Mouse (Mus musculus) small intestine, adult 2 months (tissue): ENCODE data around the gene Dyrk2. TPM values are rescaled to one million over a fixed set of nuclear protein-coding genes. Genes with fewer than 3 reads are reported as not detected.

Experiments used
- H3K27ac ChIP-seq: fragments of 200-500 bp; 2 replicates; pipeline ENCODE4 v1.5.1; 2012; ENCODE audit warnings: low read depth, low read length, control low read depth, inconsistent platforms; ENCODE audit not compliant: insufficient read depth
- H3K27me3 ChIP-seq: fragments of 200-500 bp; 2 replicates; pipeline ENCODE4 v1.6.1; 2012; ENCODE audit warnings: mild to moderate bottlenecking, moderate library complexity, low read length, inconsistent platforms; ENCODE audit not compliant: control insufficient read depth, insufficient read depth
- H3K36me3 ChIP-seq: fragments of 200-500 bp; 2 replicates; pipeline ENCODE4 v1.6.1; 2012; ENCODE audit warnings: mild to moderate bottlenecking, low read length, control low read depth, inconsistent platforms; ENCODE audit not compliant: control insufficient read depth, insufficient read depth
- H3K4me1 ChIP-seq: fragments of 200-500 bp; 2 replicates; pipeline ENCODE4 v1.6.1; 2012; ENCODE audit warnings: low read length, inconsistent platforms, mixed read lengths; ENCODE audit not compliant: control insufficient read depth, insufficient read depth, insufficient read length
- H3K4me3 ChIP-seq: fragments of 200-500 bp; 2 replicates; pipeline ENCODE4 v1.5.1; 2012; ENCODE audit warnings: low read depth, mild to moderate bottlenecking, control low read depth, inconsistent platforms, low read length, moderate library complexity
- CTCF ChIP-seq: fragments of 200-500 bp; IDR thresholded peaks from 2 replicates; pipeline ENCODE4 v1.5.1; 2012; ENCODE audit warnings: low read depth, mild to moderate bottlenecking, control low read depth, inconsistent platforms, low read length, moderate library complexity, mixed read lengths; ENCODE audit not compliant: insufficient replicate concordance, insufficient read length; ENCODE audit errors: extremely low read depth
- POLR2A ChIP-seq: fragments of 200-500 bp; IDR thresholded peaks from 2 replicates; pipeline ENCODE4 v1.6.1; 2012; ENCODE audit warnings: low read depth, mild to moderate bottlenecking, control low read depth, inconsistent platforms, low read length, moderate library complexity
- WGBS: fragments of 180-500 bp; shearing (Covaris S2); methylation state at CpG from one replicate; pipeline ENCODE4 v1.1.7; 2018; 5-methylcytosine and 5-hydroxymethylcytosine counted together
- polyA plus RNA-seq: library from polyadenylated mRNA; depleted of rRNA; stranded (reverse); fragments of >200 nt; gene quantifications from 2 replicates; pipeline ENCODE4 v1.2.3, GENCODE M21; 2012

Gene Dyrk2
- polyA plus RNA-seq, 1 experiment, result 27.7 TPM

GRCm38 (mm10) chr10:118846991-118847545 lies 22.9 kb downstream of the Dyrk2 start:
- 25% methylated on average over 10 of the region's 10 CpGs for WGBS
- H3K4me3 ChIP-seq, result no peak overlapping the region
- no peaks in the 10 kb centered on the region for H3K27me3 ChIP-seq
- H3K4me1 ChIP-seq, result peaks cover 12% of the 10 kb centered on the region; the same call in 1 of the 2 replicates
- TF ChIP-seq POLR2A (no peak), CTCF (no peak)
- no peaks in the 10 kb centered on the region for H3K36me3 ChIP-seq
- no peak overlapping the region for H3K27ac ChIP-seq

GRCm38 (mm10) chr10:118840598-118840997 lies 29.4 kb downstream of the Dyrk2 start:
- no peaks in the 10 kb centered on the region for H3K4me1 ChIP-seq
- no peaks in the 10 kb centered on the region for H3K36me3 ChIP-seq
- WGBS, result 78% methylated on average over 9 of the region's 9 CpGs
- TF ChIP-seq POLR2A (no peak), CTCF (no peak)
- no peaks in the 10 kb centered on the region for H3K27me3 ChIP-seq
- H3K4me3 ChIP-seq, result no peak overlapping the region
- H3K27ac ChIP-seq, result no peak overlapping the region

- WGBS, result 89% methylated on average over 19 of the region's 19 CpGs
- Histone ChIP-seq H3K27ac (no peak overlapping the region), H3K27me3 (no peaks in the 10 kb centered on the region), H3K4me3 (no peak overlapping the region), H3K36me3 (no peaks in the 10 kb centered on the region), H3K4me1 (no peaks in the 10 kb centered on the region)
- TF ChIP-seq CTCF, result no peak
- TF ChIP-seq POLR2A, result no peak
These were observed 30.5 kb downstream of the Dyrk2 start for GRCm38 (mm10) chr10:118839343-118840141.

GRCm38 (mm10) chr10:118837636-118838035 lies 32.4 kb downstream of the Dyrk2 start:
- TF ChIP-seq CTCF (no peak), POLR2A (no peak)
- no peaks in the 10 kb centered on the region for H3K4me1 ChIP-seq
- WGBS, result 40% methylated on average over 8 of the region's 8 CpGs
- no peaks in the 10 kb centered on the region for H3K27me3 ChIP-seq
- H3K27ac ChIP-seq, result no peak overlapping the region
- no peak overlapping the region for H3K4me3 ChIP-seq
- no peaks in the 10 kb centered on the region for H3K36me3 ChIP-seq

GRCm38 (mm10) chr10:118831190-118831589 lies 38.8 kb downstream of the Dyrk2 start:
- H3K4me3 ChIP-seq, result no peak overlapping the region
- TF ChIP-seq CTCF (no peak), POLR2A (no peak)
- H3K27ac ChIP-seq, result no peak overlapping the region
- no peaks in the 10 kb centered on the region for H3K27me3 ChIP-seq
- H3K36me3 ChIP-seq, result no peaks in the 10 kb centered on the region
- no peaks in the 10 kb centered on the region for H3K4me1 ChIP-seq
- WGBS, result 74% methylated on average over 8 of the region's 8 CpGs

- TF ChIP-seq CTCF (no peak), POLR2A (no peak)
- WGBS, result 73% methylated on average over 2 of the region's 2 CpGs
- Histone ChIP-seq H3K4me1 (no peaks in the 10 kb centered on the region), H3K4me3 (no peak overlapping the region), H3K27me3 (no peaks in the 10 kb centered on the region), H3K36me3 (no peaks in the 10 kb centered on the region), H3K27ac (no peak overlapping the region)
These were observed 40.4 kb downstream of the Dyrk2 start for GRCm38 (mm10) chr10:118829641-118830040.

- Histone ChIP-seq H3K4me3 (no peak overlapping the region), H3K36me3 (no peaks in the 10 kb centered on the region), H3K4me1 (no peaks in the 10 kb centered on the region), H3K27ac (no peak overlapping the region), H3K27me3 (no peaks in the 10 kb centered on the region)
- 95% methylated on average over 7 of the region's 7 CpGs for WGBS
- no peak for TF ChIP-seq CTCF
- TF ChIP-seq POLR2A, result no peak
These were observed 42.9 kb downstream of the Dyrk2 start for GRCm38 (mm10) chr10:118827116-118827515.
